Mouse (Mus musculus): ENCODE measurements at regions not wholly inside any gene's neighbourhood (a gene's known extent, or its start where the extent isn't known, plus 50 kb on each side); places are given as distances from the start of the nearest gene placed in this dataset.
"Not testable (repeated sequence)": the region's sequence is repeated elsewhere in the genome, so short reads cannot be mapped to it uniquely, and the experiment has no call there.

- DNase-seq (ENCODE audit: low read depth): no peak
These were observed 85.6 kb downstream of the Gxylt1 start for GRCm38 (mm10) chr15:93189266-93189855.

- no peak for DNase-seq (ENCODE audit: low read depth)
These were observed 98.8 kb downstream of the Gxylt1 start for GRCm38 (mm10) chr15:93176221-93176620.

GRCm38 (mm10) chr15:93168784-93169183 lies 106.2 kb downstream of the Gxylt1 start:
- no peak for DNase-seq (ENCODE audit: low read depth)

GRCm38 (mm10) chr15:93167451-93167850 lies 107.5 kb downstream of the Gxylt1 start:
- DNase-seq (ENCODE audit: low read depth): no peak

- DNase-seq (ENCODE audit: low read depth): peak; percentile 16
These were observed 112.8 kb downstream of the Gxylt1 start for GRCm38 (mm10) chr15:93161924-93162910.

- DNase-seq (ENCODE audit: low read depth): no peak
These were observed 113.7 kb downstream of the Gxylt1 start for GRCm38 (mm10) chr15:93161329-93161728.

GRCm38 (mm10) chr15:93155756-93156155 lies 119.2 kb downstream of the Gxylt1 start:
- no peak for DNase-seq (ENCODE audit: low read depth)

GRCm38 (mm10) chr15:93154022-93154421 lies 121.0 kb downstream of the Gxylt1 start:
- peak; percentile 8 for DNase-seq (ENCODE audit: low read depth)

GRCm38 (mm10) chr15:93144899-93145298 lies 130.1 kb downstream of the Gxylt1 start:
- DNase-seq (ENCODE audit: low read depth): no peak

- no peak for DNase-seq (ENCODE audit: low read depth)
These were observed 130.7 kb downstream of the Gxylt1 start for GRCm38 (mm10) chr15:93144264-93144663.

- no peak for DNase-seq (ENCODE audit: low read depth)
These were observed 141.6 kb downstream of the Gxylt1 start for GRCm38 (mm10) chr15:93133379-93133778.

- DNase-seq (ENCODE audit: low read depth): no peak
These were observed 143.9 kb downstream of the Gxylt1 start for GRCm38 (mm10) chr15:93131056-93131455.

- no peak for DNase-seq (ENCODE audit: low read depth)
These were observed 149.7 kb downstream of the Gxylt1 start for GRCm38 (mm10) chr15:93125261-93125660.

- DNase-seq (ENCODE audit: low read depth): no peak
These were observed 153.8 kb downstream of the Gxylt1 start for GRCm38 (mm10) chr15:93121156-93121555.

- DNase-seq (ENCODE audit: low read depth): not testable (repeated sequence)
These were observed 157.2 kb downstream of the Gxylt1 start for GRCm38 (mm10) chr15:93117806-93118205.

GRCm38 (mm10) chr15:93115674-93116102 lies 159.3 kb downstream of the Gxylt1 start:
- DNase-seq (ENCODE audit: low read depth): no peak

GRCm38 (mm10) chr15:93104936-93105335 lies 170.0 kb downstream of the Gxylt1 start:
- DNase-seq (ENCODE audit: low read depth): no peak

GRCm38 (mm10) chr15:93103426-93103825 lies 171.6 kb downstream of the Gxylt1 start:
- DNase-seq (ENCODE audit: low read depth): no peak

GRCm38 (mm10) chr15:93101881-93102280 lies 173.1 kb downstream of the Gxylt1 start:
- DNase-seq (ENCODE audit: low read depth): no peak

GRCm38 (mm10) chr15:93100837-93101236 lies 174.1 kb downstream of the Gxylt1 start:
- no peak for DNase-seq (ENCODE audit: low read depth)

GRCm38 (mm10) chr15:93099840-93100239 lies 175.1 kb downstream of the Gxylt1 start:
- no peak for DNase-seq (ENCODE audit: low read depth)

GRCm38 (mm10) chr15:93096335-93096734 lies 178.6 kb downstream of the Gxylt1 start:
- DNase-seq (ENCODE audit: low read depth): no peak

- DNase-seq (ENCODE audit: low read depth): no peak
These were observed 179.8 kb downstream of the Gxylt1 start for GRCm38 (mm10) chr15:93095224-93095623.
